Comparison of ENCODE assay signal across 8 mouse cellular contexts in the genomic region with DNA sequence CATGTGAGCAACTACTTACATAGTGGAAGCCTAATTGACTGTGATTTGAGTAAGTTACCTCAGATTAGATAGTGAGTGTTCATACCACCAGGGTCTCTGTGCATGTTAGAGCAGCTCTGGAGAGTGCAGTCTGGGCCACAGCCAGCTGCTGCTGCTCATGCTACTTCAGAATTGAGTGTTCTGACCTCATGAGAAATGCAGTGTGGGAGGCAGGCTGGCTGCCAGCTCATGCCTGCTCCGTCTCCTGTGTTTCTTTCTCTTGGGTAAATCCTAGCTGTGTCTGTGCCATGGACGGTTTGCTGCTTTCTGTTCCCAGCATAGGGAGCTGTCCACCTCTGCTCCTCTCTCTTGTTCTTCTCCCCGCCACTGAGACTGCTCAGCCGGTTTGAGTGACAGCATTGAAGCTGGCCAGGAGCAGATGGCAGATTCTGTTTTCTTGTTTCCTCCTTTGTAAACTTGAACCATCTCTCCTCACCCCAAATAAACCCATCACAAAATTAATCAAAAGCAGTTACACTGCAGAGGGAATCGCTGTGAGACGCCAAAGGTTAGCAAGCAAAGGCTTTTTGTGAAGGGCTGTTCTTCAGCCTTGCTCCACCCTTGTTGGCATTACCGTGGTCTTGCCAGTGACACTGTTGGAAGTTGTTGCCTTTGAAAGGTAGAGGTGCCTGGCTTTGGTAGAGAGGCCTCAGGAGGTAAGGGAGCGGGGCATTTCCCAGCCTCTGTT. TPM values are rescaled to one million over a fixed set of nuclear protein-coding genes. Genes with fewer than 3 reads are reported as not detected.
DNase-seq lines count a peak whose midpoint lies in the region; ATAC-seq lines count a peak whose summit lies in the region.

No protein-coding gene starts in this region.

- H3K4me1 ChIP-seq in forebrain, embryonic 14.5 days (ENCODE audit: control insufficient read depth, insufficient read depth, low read length): peaks cover 41% of the 10 kb centered on the region

- peak; percentile 72 for DNase-seq in MN1 (ENCODE audit: low spot score)
- DNase-seq in adrenal gland, postnatal 14 days: peak; percentile 81
- peak; percentile 84 for DNase-seq in forebrain, embryonic 14.5 days (ENCODE audit: low spot score)
- peak; percentile 63 for DNase-seq in heart, postnatal 25 days (ENCODE audit: low spot score)
- peak; percentile 73 to 82 for DNase-seq in kidney, postnatal 4 days
- DNase-seq in lung, postnatal 10 days: peak; percentile 83
- peak; percentile 73 to 78 for DNase-seq in right cerebral cortex, postnatal 36 days (ENCODE audit: low spot score in 2 of 2)

- WGBS in forebrain, embryonic 14.5 days: 27% methylated on average over 8 of the region's 8 CpGs

- peak overlapping the region; percentile 33 for H3K9ac ChIP-seq in forebrain, embryonic 14.5 days (ENCODE audit: low read length)

- intact Hi-C loops in heart, postnatal 25 days (cut with DNase I): no loop called here

- H3K9me3 ChIP-seq in forebrain, embryonic 14.5 days (replicated peaks; ENCODE audit: control insufficient read depth, low read length): no peaks in the 10 kb centered on the region

- peak overlapping the region; percentile 74 for H3K27ac ChIP-seq in forebrain, embryonic 14.5 days (ENCODE audit: low read depth, low read length)

- no peak overlapping the region for H3K4me3 ChIP-seq in forebrain, embryonic 14.5 days (ENCODE audit: low read depth, low read length)

- peaks cover 6% of the 10 kb centered on the region; the same call in 1 of the 2 replicates for H3K36me3 ChIP-seq in forebrain, embryonic 14.5 days (ENCODE audit: control insufficient read depth, insufficient read depth, low read length)

- H3K4me2 ChIP-seq in forebrain, embryonic 14.5 days (ENCODE audit: low read length): peak overlapping the region; percentile 19

- H3K27me3 ChIP-seq in forebrain, embryonic 14.5 days (replicated peaks; ENCODE audit: control insufficient read depth, insufficient read depth, low read length): no peaks in the 10 kb centered on the region

- peak; percentile 84 for ATAC-seq in forebrain, embryonic 14.5 days
- no peak for ATAC-seq in monocyte, adult 5-6 weeks (replicated peaks; ENCODE audit: insufficient number of reproducible peaks, low FRiP score, low TSS enrichment, poor library complexity, severe bottlenecking)

RNA-seq across cellular contexts. Expression of a gene that starts 10.5 kb away (rescaled TPM):
- total RNA-seq in adrenal gland, postnatal 14 days (2021): 48.2 and 54.3 TPM in 2 replicates
- polyA plus RNA-seq in forebrain, embryonic 14.5 days (2014; fragmentation: Nextera tagmentation; extraction: Ambion mirVana): 65.1 and 79.2 TPM in 2 replicates
- total RNA-seq in heart, postnatal 25 days (2021): 10 to 100 TPM; 21.9 to 23.4 TPM
- total RNA-seq in monocyte, adult 5-6 weeks (2017): 199 to 318 TPM (median 242 TPM) in 3 replicates
